Mouse (Mus musculus) testis, adult 2 months (tissue): ENCODE data around the gene Wbp11.

Source experiments
- CTCF ChIP-seq: fragments of 200-500 bp; IDR thresholded peaks from 2 replicates; pipeline ENCODE4 v1.5.1; 2012; ENCODE audit warnings: low read depth, mild to moderate bottlenecking, inconsistent platforms, low read length, moderate library complexity; ENCODE audit not compliant: control insufficient read depth, insufficient read depth, insufficient replicate concordance
- POLR2A ChIP-seq: fragments of 200-500 bp; IDR thresholded peaks from 2 replicates; pipeline ENCODE4 v1.6.1; 2012; ENCODE audit warnings: low read depth, mild to moderate bottlenecking, inconsistent platforms, low read length, moderate library complexity; ENCODE audit not compliant: control insufficient read depth

DNA sequence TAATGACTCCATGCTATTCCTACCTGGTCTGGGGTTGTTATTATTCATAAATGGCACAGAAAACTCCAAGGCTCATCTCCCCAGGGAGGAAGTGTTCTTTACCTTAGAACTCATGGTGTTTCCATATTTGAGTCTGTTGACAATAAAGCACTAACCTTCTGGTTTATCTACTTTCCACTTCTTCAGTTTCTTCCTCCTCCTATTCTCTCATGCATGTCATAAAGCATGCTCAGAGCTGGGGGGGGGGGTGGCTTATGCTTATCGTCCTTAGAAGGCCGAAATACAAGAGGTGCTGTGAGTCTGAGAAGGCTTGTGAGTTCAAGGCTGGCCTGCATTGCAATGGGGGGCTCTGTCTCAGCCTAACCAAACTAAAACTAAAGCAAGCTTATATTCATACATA is 27.1 kb upstream of the Wbp11 start:
- TF ChIP-seq CTCF (no peak), POLR2A (no peak)
